Mouse (Mus musculus) embryonic stem cell, embryonic (primary cell): Measurements from ENCODE around the gene Scgb2b7.
"Not testable (repeated sequence)": the region's sequence is repeated elsewhere in the genome, so short reads cannot be mapped to it uniquely, and the experiment has no call there.

Source experiments
- CTCF ChIA-PET, 4 experiments: fragments of 300-600 bp in 2 of 4; fragments of 350-600 bp in 2 of 4; sonication (Branson Sonifier 250); formaldehyde crosslinking; loops; one replicate each; lab custom pipeline; 2022; ENCODE audit warnings: inconsistent platforms in 2 of 4; lab: Charles Lee
- POLR2A ChIA-PET, 4 experiments: fragments of 300-600 bp in 2 of 4; fragments of 350-600 bp in 2 of 4; sonication (Branson Sonifier 250); formaldehyde crosslinking; loops; one replicate each; lab custom pipeline; 2022; ENCODE audit warnings: antibody characterized with exemption in 4 of 4, inconsistent platforms in 1 of 4; lab: Charles Lee

Gene Scgb2b7

GRCm38 (mm10) chr7:31705657-31706056, at the start of gene Scgb2b7:
Scgb2b7 (minus strand) TSS chr7:31705757.
- POLR2A ChIA-PET = not testable (repeated sequence)

GRCm38 (mm10) chr7:31712365-31712764, 6.8 kb upstream of the Scgb2b7 start, which contains the start of gene Scgb1b7:
Scgb1b7 (plus strand) TSS chr7:31712665.
- CTCF ChIA-PET, POLR2A ChIA-PET: not testable (repeated sequence)

More at GRCm38 (mm10) chr7:31705657-31706056, at the start of gene Scgb2b7:
- CTCF ChIA-PET = not testable (repeated sequence)
